Mouse (Mus musculus) heart, embryonic 12.5 days (tissue): ENCODE measurements around the gene Tssk3. TPM values are rescaled to one million over a fixed set of nuclear protein-coding genes. Genes with fewer than 3 reads are reported as not detected.

Source experiments
- ATAC-seq: fragments of 200-750 bp; cut with Nextera tagmentation; 2 replicates; pipeline ENCODE4 v1.8.0; 2017; ENCODE audit warnings: moderate TSS enrichment, moderate library complexity; ENCODE audit not compliant: insufficient number of reproducible peaks, low FRiP score
- H3K27ac ChIP-seq: fragments of 300-500 bp; sonication (generic); 2 replicates; pipeline ENCODE4 v1.5.1; 2016; ENCODE audit warnings: mild to moderate bottlenecking, moderate library complexity; ENCODE audit not compliant: poor library complexity, severe bottlenecking
- H3K27me3 ChIP-seq: fragments of 300-500 bp; sonication (generic); replicated peaks from 2 replicates; pipeline ENCODE4 v1.6.1; 2016; ENCODE audit warnings: mild to moderate bottlenecking, moderate library complexity
- H3K36me3 ChIP-seq: fragments of 300-500 bp; sonication (generic); 2 replicates; pipeline ENCODE4 v1.6.1; 2016; ENCODE audit warnings: mild to moderate bottlenecking, moderate library complexity
- H3K4me1 ChIP-seq: fragments of 300-500 bp; sonication (generic); replicated peaks from 2 replicates; pipeline ENCODE4 v1.6.1; 2016; ENCODE audit warnings: mild to moderate bottlenecking
- H3K4me2 ChIP-seq: fragments of 300-500 bp; sonication (generic); 2 replicates; pipeline ENCODE4 v1.6.1; 2016; ENCODE audit warnings: mild to moderate bottlenecking, moderate library complexity
- H3K4me3 ChIP-seq: fragments of 300-500 bp; sonication (generic); 2 replicates; pipeline ENCODE4 v1.5.1; 2016; ENCODE audit warnings: mild to moderate bottlenecking
- H3K9ac ChIP-seq: fragments of 300-500 bp; sonication (generic); 2 replicates; pipeline ENCODE4 v1.6.1; 2016; ENCODE audit warnings: mild to moderate bottlenecking, moderate library complexity
- H3K9me3 ChIP-seq: fragments of 300-500 bp; sonication (generic); replicated peaks from 2 replicates; pipeline ENCODE4 v1.6.1; 2016; ENCODE audit warnings: mild to moderate bottlenecking, moderate library complexity
- WGBS: fragments of 180-500 bp; shearing (Covaris S2); methylation state at CpG from one replicate; pipeline ENCODE4 v1.1.7; 2016; 5-methylcytosine and 5-hydroxymethylcytosine counted together
- polyA plus RNA-seq: library from polyadenylated mRNA; unstranded; fragments of >200 nt; fragmentation: Nextera tagmentation; extraction: Ambion mirVana; gene quantifications from 2 replicates; pipeline ENCODE4 v1.2.1, GENCODE M21; 2016

Tssk3 gene
- polyA plus RNA-seq, 1 experiment from 2014 or later, result not detected

DNA sequence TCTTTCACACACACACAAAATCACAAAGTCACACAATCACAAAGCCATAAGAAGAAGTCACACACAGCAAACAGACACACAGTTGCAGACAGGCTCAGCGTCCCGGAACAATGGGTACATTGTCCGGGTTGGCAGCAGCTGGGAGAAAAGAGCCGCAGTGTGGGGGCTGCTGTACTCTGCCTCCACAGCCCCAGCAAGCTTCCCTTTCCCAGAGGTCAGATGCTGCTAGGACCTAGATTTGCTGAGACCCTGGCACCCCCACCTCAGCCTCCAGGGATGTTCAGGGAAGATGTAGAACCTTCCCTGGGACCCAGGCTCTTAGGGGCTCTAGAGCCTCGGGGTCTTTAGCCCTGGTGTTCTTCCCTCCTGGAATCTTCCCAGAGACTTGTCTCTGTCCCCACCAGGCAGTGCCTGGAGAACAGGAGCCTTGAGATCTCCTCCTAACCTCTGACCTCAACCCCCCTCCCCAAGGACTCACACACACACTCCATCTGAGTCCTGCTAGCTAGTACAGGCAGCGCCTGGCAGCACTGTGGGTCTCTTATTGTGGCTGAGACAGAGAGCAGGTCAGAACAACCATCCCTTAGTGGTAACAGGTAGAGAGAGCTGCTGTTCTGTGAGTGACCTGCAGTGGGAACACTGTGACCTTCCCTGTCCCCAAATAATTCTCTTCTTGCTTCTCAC lies 20.7 kb upstream of the Tssk3 start:
- H3K36me3 ChIP-seq, result peaks cover 13% of the 10 kb centered on the region
- no peak for ATAC-seq
- H3K9me3 ChIP-seq, result no peaks in the 10 kb centered on the region
- H3K27ac ChIP-seq, result peak overlapping the region; percentile 4; the same call in 1 of the 2 replicates
- H3K27me3 ChIP-seq, result no peaks in the 10 kb centered on the region
- H3K4me1 ChIP-seq, result peaks cover 49% of the 10 kb centered on the region
- H3K4me3 ChIP-seq, result no peak overlapping the region
- H3K9ac ChIP-seq, result no peak overlapping the region; the same call in 1 of the 2 replicates
- WGBS, result 52% methylated on average over 6 of the region's 6 CpGs
- no peak overlapping the region for H3K4me2 ChIP-seq

DNA sequence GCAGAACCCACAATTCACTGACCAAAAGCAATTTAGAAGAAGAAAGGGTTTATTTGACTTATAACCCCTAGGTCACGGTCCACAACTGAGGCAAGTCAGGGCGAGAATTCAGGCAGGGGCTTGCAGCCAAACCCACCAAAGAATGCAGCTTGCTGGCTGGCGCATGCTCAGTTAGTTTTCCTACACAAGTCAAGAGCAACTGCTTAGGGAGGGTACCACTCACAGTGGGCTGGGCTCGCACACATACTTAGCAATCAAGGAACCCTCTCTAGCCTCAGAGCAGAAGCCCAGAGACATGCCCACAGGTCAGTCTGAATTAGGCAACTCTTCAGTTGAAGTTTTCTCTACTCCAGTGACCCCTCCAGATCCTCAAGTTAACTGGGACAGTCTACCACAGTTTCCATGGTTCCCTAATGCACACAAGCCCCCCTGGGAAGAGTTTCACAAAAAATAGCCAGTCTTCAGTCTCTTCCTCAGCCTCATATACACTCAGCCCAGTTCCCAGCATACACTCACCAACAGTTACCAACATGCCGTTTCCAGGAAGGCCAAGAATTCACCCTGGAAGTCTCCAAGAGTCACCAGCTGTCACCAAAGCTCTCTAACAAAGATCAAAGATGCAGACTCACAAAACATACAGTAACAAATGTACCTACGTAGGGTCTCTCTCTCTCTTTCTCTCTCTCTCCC lies 20.0 kb upstream of the Tssk3 start:
- ATAC-seq, result no peak
- Histone ChIP-seq H3K4me3 (no peak overlapping the region), H3K9me3 (no peaks in the 10 kb centered on the region), H3K36me3 (peaks cover 10% of the 10 kb centered on the region), H3K27me3 (no peaks in the 10 kb centered on the region), H3K4me1 (peaks cover 47% of the 10 kb centered on the region), H3K9ac (no peak overlapping the region), H3K27ac (no peak overlapping the region), H3K4me2 (no peak overlapping the region)
- WGBS, result 64% methylated on average over 6 of the region's 6 CpGs

DNA sequence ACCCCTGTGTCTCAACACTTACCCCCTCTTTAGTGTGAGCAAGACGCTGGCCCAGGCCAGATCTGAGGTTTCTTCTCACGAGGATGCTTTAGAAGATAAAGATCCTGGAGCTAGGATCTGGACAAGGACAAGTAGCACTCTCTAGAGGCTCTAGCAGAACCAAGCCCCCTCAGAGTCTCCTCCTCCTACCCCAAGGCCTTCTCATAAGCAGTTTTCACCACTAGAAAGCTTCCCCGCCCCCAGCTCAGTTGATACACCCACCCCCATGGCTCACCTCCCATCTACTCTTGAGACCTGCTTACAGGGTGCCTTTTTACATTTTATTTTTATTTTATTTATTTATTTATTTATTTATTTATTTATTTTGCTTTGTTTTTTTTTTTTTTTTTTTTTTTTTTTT lies 18.8 kb upstream of the Tssk3 start:
- no peak for ATAC-seq
- Histone ChIP-seq H3K36me3 (no peaks in the 10 kb centered on the region), H3K4me2 (no peak overlapping the region), H3K9ac (0 out of 2 replicates have a peak overlapping the region, but pooled peaks have one; percentile 2), H3K4me1 (peaks cover 38% of the 10 kb centered on the region), H3K27me3 (no peaks in the 10 kb centered on the region), H3K4me3 (no peak overlapping the region), H3K9me3 (no peaks in the 10 kb centered on the region), H3K27ac (no peak overlapping the region)
- WGBS, result 51% methylated on average over 3 of the region's 3 CpGs

DNA sequence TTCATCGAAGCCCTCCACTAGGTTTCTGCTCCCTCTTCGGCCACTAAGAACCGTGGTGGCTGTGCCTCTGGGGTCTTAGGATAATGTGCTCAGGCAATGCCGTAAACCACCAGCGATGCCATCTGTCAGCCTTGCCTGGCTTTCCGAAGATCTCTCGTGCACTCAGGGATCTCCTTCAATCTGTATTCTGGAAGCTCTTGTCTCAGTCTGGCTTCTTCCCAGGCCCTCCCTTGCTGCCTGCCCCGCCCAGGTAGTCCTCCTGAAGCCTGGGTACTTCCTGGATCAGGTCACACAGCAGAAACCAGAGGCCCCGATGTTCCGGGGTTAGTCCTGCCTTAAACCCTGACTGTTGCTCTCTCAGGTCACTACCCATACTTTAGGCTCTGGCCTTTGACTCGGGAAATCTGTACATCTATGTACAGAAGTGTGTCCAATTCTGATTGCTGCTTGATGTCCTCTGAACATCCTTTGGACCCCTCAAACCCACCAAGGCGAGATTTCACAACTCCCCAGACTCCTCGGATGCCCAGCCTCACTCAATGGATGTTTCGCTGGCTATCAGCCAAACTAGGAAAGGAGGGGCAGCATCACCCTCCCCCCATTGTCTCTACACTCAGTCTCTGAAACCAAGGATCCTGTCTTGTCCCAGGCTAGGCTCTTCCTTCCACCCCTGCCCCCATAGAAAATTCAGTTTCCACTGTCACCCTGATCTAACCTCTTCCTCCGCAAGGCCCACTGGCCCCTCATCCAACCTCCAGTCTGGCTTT lies 18.2 kb upstream of the Tssk3 start:
- Histone ChIP-seq H3K27me3 (no peaks in the 10 kb centered on the region), H3K9ac (0 out of 2 replicates have a peak overlapping the region, but pooled peaks have one; percentile 2), H3K4me3 (no peak overlapping the region), H3K27ac (no peak overlapping the region), H3K36me3 (no peaks in the 10 kb centered on the region), H3K4me1 (peaks cover 44% of the 10 kb centered on the region), H3K9me3 (no peaks in the 10 kb centered on the region), H3K4me2 (no peak overlapping the region)
- WGBS, result 65% methylated on average over 15 of the region's 15 CpGs
- ATAC-seq, result no peak

DNA sequence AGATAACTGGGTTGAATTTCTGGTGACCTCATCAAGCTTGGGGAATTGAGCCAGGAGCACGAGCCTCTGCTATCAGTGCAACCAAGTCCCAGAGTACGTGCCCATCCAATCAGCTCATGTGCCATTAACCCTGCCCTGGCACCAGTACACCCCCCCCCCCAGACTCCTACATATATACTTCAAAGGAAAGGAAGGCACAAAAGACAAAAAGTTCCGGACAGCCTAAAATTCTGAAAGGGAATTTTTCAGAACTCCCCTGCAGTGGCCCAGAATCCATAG lies 17.4 kb upstream of the Tssk3 start:
- H3K4me1 ChIP-seq, result peaks cover 51% of the 10 kb centered on the region
- H3K36me3 ChIP-seq, result no peaks in the 10 kb centered on the region
- H3K9me3 ChIP-seq, result no peaks in the 10 kb centered on the region
- no peak overlapping the region for H3K27ac ChIP-seq
- WGBS, result 38% methylated on average over 3 of the region's 3 CpGs
- H3K9ac ChIP-seq, result no peak overlapping the region
- H3K4me2 ChIP-seq, result 0 out of 2 replicates have a peak overlapping the region, but pooled peaks have one; percentile 5
- no peak for ATAC-seq
- H3K27me3 ChIP-seq, result no peaks in the 10 kb centered on the region
- no peak overlapping the region for H3K4me3 ChIP-seq

DNA sequence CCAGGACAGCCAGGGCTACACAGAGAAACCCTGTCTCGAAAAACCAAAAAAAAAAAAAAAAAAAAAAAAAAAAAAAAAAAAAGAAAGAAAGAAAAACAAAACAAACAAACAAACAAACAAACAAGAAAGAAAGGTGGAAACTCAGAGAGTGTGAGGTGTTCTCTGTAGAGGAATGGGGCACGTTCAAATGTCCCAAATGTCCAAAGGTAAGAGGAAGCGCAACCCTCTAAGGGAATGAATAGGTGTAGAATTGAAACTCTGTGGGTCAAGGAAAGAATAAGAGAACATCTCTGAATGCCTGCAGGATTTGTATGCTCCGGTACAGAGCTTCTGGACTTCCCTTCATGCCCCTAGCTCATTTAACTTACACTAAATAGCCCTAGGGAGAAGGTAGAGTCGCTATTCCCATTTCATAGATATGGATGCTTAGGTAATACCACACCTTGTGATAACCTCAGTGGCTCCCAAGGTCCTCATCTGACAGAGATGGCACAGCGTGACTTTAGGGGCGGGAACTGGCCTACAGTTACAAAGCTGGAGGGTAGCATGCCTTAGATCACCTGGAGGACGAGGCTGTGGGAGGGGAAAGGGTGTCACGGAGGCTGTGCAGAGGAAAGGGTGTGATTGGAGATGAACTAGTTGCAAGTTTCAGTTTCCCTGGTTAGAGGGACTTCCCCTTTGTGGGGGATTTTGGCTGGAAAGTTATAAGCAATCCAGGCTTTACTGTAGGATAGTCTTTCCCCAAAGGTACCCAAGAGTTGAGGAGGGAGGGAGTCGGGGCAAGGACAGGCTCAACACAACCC lies 16.8 kb upstream of the Tssk3 start:
- no peaks in the 10 kb centered on the region for H3K27me3 ChIP-seq

DNA sequence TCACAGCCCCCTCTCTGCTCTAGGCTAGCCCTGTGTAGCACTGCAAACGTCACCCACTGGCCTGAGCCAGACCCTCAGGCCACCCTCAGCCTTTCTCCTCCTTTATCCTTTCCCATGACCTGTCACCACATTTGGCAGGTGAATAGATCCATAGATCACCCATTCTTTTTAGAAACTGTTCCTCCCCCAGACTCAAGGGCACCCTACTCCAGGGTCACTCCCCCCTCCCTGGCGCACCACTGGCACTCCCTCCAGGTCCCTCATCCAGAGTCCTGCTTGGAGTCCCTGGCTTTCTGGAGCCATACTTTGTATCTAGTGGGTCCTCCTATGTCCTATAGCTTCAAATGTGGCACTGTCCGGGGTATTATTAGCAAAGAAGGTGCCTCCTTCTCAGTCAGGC lies 14.7 kb upstream of the Tssk3 start:
- Histone ChIP-seq H3K9ac (no peak overlapping the region), H3K27ac (no peak overlapping the region), H3K4me1 (peaks cover 53% of the 10 kb centered on the region), H3K36me3 (no peaks in the 10 kb centered on the region), H3K27me3 (no peaks in the 10 kb centered on the region), H3K4me3 (no peak overlapping the region), H3K9me3 (no peaks in the 10 kb centered on the region), H3K4me2 (no peak overlapping the region)
- ATAC-seq, result no peak
- WGBS, result 85% methylated on average over 3 of the region's 3 CpGs

More for the DNA sequence above, 16.8 kb upstream of the Tssk3 start:
- ATAC-seq, result no peak
- no peaks in the 10 kb centered on the region for H3K36me3 ChIP-seq
- no peak overlapping the region for H3K4me3 ChIP-seq
- peaks cover 51% of the 10 kb centered on the region for H3K4me1 ChIP-seq
- WGBS, result 50% methylated on average over 9 of the region's 10 CpGs
- H3K27ac ChIP-seq, result no peak overlapping the region
- H3K4me2 ChIP-seq, result 0 out of 2 replicates have a peak overlapping the region, but pooled peaks have one; percentile 5
- H3K9me3 ChIP-seq, result no peaks in the 10 kb centered on the region
- no peak overlapping the region for H3K9ac ChIP-seq

DNA sequence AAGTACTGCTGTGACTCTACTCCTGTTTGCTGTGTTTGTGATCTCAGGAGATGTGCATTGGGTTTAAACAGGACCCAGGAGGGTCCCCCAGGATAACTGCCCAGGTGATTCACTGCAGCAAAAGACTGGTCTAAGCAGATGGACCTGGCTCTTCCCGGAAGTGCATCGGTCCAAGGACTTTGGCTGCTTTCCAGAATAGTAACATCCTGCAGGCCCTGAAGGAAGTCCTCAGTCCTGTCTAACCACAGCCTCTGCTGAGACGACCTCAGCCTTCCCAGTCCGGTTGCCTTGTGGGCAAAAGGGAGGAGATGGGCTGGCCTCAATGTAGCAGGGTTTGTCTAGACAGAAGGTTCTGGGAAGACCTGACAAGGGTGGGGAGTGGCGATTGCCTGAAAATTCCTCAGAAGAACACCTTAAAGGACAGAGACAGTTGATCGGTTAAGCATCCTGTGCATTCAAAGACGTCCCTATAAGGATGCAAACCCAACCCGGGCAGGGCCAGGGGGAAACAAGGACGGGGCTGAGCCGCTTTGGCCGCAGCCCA lies 12.2 kb upstream of the Tssk3 start:
- no peak overlapping the region for H3K4me2 ChIP-seq
- no peak for ATAC-seq
- H3K9me3 ChIP-seq, result no peaks in the 10 kb centered on the region
- H3K36me3 ChIP-seq, result no peaks in the 10 kb centered on the region
- H3K4me1 ChIP-seq, result peaks cover 55% of the 10 kb centered on the region
- H3K27ac ChIP-seq, result no peak overlapping the region
- H3K27me3 ChIP-seq, result no peaks in the 10 kb centered on the region
- H3K4me3 ChIP-seq, result no peak overlapping the region
- WGBS, result 63% methylated on average over 11 of the region's 11 CpGs
- H3K9ac ChIP-seq, result no peak overlapping the region

DNA sequence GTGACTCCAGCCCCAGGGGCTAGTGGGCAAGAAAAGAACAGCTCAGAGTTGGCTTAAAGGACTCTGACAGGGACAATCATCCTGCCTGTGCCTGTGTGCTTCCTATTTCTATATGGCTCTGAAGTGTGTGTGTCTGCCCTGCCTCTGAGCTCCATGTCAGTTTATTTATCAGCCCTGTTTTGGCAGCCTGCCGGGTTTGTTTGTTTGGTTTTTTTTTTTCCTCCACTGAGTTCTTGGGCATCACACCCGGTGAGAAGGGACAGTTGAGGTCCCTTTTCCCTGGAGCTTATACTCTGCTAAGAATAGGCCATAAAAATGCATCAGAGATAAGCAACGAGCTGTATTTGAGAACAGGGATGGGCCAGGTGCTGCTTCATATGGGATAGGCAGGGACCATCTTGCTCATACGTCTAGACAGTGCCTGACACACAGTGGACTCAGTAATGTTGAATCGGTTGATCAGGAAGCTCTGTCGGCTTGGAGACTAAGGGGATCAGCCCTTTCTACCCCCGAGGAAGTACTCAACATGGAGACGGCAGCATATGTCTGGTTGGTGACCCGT lies 11.6 kb upstream of the Tssk3 start:
- Histone ChIP-seq H3K27ac (no peak overlapping the region; the same call in 1 of the 2 replicates), H3K4me3 (no peak overlapping the region), H3K9ac (no peak overlapping the region), H3K27me3 (no peaks in the 10 kb centered on the region), H3K4me1 (peaks cover 54% of the 10 kb centered on the region), H3K9me3 (no peaks in the 10 kb centered on the region), H3K36me3 (no peaks in the 10 kb centered on the region), H3K4me2 (no peak overlapping the region)
- ATAC-seq, result no peak
- 49% methylated on average over 9 of the region's 9 CpGs for WGBS
